Mouse (Mus musculus) mouse trophoblast stem cell (cell line): Measurements from ENCODE around the gene Itpr2.

Source experiments
- in situ Hi-C, 2 experiments: fragments of 300-500 bp; cut with MseI, MboI; formaldehyde crosslinking; loops; 2 replicates in 1 of 2; 3 replicates in 1 of 2; pipeline ENCODE4 v1.15.1; 2025

Gene Itpr2

DNA sequence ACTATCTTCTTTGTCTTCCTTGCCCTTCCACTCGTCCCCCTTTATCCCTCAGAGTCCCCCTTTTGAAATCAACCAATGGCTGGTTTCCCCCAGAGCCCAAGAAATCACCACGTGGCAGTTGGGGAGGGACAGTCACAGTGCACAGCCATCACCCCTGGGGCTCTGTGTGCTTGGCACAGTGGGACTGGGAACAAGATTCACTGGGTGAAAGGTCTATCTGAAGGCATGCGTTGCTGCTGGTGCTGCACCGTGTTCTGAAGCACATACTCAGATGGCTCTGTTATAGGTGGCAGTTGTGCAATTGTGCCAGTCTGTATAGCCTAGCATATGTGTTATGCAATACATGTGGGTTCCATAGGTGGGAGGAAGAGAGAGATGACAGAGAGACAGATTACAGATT, 154.5 kb downstream of the Itpr2 start:
- in situ Hi-C loops = no loop called here

DNA sequence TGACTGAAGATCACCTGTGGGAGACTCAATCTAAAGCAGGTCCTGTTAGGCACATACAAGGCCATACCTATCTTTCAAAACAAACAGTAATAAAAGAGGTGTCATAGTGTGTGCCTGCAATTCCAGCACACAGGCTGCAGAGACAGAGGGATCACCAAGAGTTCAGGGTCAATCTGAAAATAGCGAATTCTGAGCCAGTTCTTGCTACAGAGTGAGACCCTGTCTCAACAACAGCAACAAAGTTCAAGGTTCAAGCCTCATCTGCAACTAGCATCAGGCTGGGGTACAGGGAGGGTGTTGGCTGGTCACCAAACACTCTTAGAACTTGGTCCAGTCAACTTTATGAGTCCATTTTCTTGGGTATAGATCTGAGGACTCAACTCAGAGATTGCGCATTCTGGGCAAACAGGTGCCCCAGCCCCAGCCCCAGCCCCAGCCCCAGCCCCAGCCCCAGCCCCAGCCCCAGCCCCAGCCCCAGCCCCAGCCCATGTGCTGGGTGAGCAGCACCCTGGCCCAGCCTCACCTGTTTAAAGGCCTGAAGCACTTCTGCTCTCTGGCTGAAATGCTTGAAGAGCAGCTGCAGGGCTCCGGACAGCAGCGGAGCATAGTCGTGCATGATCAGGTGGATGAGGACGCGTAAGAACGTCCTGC, 155.4 kb downstream of the Itpr2 start:
- in situ Hi-C loops = no loop called here

DNA sequence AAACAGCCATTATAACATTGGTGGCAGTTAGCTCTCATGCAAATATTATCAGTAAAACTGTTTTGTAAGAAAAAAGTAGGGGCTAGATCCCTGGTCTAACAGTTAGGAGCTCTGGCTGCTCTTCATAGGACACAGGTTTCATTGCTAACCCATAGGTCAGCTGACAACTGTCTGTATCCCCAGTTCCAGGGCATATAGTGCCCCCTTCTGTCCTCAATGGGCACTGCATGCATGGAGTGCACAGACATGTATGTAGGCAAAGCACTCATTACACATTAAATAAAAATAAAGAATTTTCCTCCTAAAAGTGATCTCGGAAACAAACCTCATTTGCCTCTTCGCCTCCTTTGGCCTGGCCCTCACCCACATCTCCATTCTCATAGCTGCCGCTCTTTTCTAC, 157.3 kb downstream of the Itpr2 start:
- in situ Hi-C loops = no loop called here

DNA sequence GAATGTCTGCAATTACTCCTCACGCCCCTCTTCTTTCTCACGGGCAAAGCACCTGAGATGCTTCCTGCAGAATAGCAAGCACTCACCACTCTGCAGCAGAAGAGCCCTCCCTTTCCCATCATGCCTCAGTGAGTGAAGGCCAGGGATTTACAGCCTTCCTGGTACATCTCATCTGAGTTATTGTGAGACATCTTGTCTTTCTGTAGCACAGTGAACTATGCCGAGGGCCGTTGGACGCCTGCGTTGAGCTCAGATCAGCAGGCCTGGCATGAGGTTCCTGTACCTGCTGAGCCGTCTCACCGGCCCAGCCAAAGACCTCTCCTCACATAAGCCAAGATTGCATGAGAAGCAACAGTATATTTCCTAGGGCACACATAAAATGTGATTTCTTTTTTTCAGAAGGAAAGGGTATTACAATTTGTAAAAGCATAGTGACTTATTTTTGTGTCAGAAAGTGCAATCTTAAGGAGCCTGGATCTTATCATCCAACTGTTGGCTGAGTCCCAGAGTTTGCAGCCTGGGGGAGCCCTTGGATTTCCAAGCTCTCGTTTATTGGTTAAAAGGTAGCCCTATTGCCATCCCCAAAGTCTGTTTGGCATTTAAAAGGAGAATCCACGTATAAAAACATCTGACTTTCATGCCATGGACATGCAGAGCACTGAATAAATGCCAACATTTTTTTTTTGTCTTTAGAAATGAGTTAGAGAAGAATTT, 158.2 kb downstream of the Itpr2 start:
- in situ Hi-C loops = no loop called here

DNA sequence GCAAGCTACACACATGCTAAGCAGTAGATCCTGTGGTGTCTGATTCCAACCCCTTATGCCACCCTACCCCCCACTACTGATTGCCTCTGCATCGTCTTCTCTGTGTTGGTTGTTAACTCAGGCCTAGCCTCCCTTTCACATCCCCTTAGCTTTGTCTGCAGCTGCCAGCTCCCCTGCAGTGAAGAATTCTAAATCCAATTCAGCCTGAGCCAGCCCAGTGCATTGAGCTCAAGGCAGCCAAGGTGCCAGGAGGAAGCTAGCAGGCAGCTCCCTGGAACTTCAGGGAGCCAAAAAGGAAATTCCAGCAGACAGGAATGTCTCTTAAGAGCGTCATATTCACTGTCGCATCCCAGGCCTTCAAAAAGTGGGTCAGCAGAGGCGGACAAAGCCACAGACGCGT, 159.0 kb downstream of the Itpr2 start:
- in situ Hi-C loops = no loop called here

DNA sequence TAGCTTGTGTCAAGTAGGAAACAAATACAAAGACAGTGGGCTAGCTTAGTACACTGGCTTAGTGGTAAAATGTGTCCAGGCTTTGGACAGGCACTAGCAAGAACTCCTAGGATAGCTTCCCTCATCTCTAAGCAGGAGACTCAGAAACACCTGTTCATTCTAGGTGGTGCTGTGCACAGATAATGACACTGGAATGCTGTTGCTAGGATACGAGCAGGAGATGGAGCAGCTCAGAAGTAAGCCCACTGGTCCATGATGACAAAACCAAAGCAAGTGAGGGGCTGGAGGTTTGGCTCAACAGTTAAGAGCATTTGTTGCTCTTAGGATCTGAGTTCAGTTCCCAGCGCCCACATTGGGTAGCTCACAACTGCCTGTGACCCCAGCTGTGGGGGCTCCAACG, 160.1 kb downstream of the Itpr2 start:
- in situ Hi-C loops = no loop called here

DNA sequence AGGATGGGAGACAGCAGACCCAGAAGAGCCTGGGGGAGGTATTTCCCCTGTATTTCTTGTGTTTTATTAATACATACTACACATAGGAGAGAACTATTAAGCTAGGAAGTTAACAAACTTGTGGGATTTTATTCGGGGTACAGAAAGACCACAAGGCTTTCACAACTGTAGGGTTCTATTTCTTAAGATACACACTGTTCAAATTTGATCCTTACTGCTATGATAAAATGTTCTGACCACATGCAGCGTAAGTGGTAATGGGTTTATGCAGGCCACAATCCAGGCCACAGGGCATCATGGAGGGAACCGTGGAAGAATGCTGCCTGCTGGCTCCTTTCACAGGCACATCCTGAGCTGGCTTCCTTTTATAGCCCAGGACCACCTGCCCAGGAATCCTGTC, 160.6 kb downstream of the Itpr2 start:
- in situ Hi-C loops = no loop called here

DNA sequence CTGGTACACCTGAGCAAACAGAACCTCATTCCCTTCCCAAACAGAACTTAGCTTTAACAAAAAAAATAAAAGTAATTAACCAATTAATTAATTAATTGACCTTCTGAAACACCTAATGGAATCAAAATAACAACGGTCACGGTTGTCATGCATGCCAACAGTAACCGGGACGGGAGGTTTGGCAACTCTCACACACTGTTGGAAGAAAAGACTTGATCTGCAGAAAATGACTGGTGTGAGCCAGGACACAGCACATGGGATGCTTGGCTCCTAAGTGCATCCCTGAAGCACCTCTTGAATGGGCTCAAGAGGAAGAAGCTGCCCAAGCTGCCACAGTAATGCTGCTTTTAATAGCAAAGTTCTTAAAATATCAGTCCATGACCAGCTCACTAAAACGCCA, 161.1 kb downstream of the Itpr2 start:
- in situ Hi-C loops = no loop called here

DNA sequence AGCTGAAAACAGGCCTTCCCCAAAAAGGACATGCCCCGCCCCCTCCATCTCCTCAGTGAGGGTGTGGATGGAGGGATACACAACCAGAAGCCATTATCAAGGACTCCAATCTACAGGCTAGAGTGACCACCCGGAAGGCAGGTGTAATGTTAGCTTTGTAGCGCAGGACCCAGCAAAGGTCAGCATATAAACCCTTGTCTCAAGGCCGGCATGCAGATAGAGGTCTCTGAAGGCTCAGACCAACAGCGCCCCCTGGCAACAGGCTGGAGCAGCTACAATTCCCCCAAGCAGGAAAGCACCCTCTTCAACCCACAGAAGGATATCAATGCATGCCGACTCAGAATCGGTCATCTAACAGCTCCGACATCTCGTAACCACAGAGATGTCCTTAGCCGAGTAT, 162.2 kb downstream of the Itpr2 start:
- in situ Hi-C loops = no loop called here

DNA sequence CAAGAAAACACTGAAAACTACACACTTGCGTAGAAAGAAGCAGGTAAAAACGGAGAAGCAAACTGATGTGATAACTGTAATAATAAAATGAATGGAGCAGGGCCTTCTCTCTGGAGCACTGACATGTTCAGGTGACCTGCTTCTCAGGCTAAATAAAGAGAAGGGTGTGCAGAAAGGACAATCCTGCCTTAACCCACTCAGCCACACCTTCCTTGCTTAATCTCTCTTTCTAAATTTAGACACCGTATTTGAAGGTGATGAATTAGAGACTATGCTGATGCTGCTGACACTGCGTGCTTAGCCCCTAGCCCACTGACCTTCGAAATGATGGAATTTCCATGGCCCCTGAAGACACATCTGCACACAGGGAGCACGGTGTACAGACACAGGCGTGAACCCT, 164.8 kb downstream of the Itpr2 start:
- in situ Hi-C loops = no loop called here

DNA sequence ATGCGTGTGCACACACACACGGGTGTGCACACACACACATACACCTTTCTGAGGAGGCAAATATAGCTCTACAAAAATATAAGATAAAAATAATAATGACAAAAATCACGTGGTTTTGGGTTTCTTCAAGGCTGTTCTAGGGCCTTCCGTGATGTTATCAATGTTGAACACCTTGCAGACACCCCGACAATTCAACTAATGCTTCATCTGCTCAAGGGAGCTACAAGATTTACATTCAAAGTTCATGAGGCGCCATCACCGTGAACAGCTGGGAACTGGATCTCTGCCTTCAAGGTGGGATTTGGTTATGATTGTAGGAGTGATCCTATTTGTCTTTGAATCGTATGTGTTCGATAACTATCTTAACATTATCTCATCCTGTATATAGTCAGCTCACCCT, 166.8 kb downstream of the Itpr2 start:
- in situ Hi-C loops = no loop called here

DNA sequence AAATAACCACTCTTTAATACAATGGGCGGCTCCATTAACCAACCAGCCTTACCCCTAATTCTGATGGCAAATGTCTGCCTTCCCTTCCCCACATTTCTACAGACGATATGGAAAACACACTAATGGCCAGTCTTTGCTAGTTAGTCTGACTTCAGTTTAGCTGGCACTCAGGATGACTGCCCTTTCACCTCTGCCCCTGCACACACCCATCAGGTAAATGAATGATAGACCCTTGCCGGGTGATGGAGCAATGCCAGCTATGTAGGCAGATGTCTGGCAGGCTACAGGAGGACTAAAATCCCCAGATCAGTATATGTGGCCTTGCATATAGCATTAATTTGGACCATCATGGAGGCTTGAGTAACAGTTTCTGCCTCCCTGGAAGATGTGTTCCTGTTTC, 168.5 kb downstream of the Itpr2 start:
- in situ Hi-C loops = no loop called here

DNA sequence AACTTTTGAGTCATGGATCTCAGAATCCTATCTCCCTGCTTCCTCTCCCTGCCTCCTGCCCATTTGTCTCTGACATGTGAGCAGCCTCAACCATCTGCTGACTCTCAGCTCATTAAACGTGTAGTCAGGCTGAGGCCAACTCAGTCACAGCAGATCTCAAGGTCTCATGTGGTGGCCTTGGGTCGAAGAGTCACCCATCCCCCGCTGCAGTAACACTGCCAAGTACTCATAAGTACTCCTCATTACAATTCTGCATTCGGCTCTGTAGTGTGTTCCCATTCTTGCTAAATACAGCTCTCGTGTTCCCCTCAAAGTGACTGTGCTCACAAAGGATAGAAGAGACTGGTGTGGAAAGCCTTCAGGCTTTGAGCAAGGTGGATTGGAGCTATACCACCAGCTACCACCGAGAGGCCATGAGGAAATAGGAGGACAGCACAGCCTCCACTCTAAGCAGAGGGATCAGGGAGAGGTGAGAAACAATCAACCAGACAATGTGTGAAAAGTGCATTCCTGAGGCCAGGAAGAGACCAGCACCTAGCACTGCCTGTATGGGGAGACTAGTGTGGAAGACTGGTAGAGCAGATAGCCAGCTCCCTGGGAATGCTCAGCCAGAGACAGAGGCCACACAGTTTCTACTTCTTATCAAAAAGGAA, 170.9 kb downstream of the Itpr2 start:
- in situ Hi-C loops = no loop called here

DNA sequence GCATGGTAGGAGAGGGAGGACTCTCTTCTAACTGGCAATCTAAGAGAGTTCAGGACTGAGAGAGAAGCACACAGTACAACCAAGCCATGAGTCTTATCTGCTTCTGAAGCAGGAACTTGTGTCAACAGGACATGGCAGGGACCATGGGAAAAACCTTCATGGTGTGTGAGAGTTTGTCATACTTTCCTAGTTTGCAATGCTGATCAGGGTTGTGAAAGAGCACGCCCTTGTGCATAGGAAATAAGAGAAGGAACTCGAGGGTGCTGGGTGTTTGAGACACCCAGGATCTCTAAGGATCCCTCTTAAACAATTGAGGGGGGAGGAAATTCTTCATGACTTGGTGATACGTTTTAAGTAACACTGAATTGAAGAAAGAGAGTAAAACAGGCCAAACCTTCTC, 172.9 kb downstream of the Itpr2 start:
- in situ Hi-C loops = no loop called here

DNA sequence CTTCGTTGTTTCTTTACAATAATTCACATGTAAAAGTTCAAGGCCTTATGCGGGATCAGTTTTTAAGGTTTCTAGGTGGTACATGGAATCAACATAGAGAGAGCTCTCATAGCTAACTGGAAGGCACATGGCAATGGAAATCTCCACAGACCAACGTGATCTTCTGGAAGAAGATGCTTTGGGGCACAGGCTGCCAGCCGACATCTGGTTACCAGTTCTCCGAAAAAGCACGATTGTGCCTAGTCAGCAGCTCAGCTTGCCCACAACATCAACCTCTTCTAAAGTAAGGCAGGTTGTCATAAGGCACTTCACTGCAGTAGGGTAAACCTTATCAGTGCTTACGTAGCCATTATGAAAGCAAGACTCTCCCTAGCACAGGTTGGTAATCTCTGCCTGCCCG, 175.4 kb downstream of the Itpr2 start:
- in situ Hi-C loops = no loop called here

DNA sequence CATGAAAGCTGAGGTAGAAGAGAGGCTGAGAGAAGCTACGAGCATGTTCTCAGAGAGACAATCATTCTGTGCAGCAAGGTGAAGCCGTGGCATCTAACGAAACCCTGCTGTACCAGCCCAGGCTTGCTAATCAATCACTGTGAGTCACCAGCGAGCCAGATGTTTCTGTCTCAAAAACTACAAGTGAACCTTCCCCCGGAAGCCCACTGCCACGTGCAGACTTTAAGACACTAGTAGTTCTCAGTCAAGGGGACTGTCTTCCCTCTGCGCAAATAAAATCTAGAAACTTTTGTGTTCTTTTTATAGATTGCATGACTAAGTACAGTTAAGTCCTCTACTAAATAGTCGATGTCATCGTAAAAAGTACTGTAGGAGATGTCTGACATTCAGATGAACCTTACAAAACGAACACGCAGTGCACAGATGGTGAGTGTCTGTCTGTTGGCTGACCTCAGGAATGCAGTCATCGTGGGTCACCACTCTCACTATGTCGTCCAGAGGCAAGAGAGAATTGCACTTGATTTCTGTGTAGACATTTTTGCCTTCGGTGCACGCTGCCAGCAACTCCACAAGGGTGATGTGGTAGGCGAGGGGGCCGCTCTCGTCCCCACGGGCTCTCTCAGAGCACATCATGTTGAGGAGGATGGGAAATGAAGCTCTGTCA, 177.3 kb downstream of the Itpr2 start:
- in situ Hi-C loops = no loop called here

DNA sequence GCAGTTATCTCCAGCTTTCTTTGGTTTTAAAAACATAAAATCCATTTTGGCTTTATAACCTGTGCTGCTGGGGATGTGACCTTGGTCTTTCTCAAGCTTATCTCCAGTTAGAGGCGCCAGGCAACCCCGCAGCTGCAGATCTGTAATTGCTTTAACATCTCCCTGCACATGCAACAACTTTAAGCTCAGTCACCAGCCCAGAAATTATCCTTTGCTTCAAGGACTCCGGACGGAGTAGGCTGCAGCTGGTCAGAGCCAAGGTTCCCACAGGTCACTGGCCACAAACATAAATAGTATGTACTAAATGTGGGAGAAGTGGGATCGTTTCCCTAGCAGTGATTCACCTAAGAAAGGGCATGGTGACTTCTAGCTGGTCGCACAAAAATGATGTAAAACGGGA, 179.5 kb downstream of the Itpr2 start:
- in situ Hi-C loops = no loop called here

DNA sequence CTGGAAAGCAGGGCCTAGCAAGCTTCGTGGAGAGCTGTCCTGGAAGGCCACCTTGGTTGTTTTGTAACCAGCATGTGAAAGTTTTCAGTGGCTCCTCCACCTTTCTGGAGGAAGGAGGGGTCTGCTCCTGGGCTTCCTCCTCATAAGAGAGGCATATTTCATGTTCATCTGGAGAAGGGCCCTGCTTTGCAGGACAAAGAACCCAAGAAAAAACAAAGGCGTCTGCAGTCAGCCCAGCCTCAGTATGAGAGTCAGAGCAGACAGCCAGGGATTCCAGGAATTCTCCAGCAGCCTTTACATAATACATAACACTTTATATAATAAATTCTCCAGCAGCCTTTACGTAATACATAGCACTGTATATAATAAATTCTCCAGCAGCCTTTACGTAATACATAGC, 180.1 kb downstream of the Itpr2 start:
- in situ Hi-C loops = no loop called here

DNA sequence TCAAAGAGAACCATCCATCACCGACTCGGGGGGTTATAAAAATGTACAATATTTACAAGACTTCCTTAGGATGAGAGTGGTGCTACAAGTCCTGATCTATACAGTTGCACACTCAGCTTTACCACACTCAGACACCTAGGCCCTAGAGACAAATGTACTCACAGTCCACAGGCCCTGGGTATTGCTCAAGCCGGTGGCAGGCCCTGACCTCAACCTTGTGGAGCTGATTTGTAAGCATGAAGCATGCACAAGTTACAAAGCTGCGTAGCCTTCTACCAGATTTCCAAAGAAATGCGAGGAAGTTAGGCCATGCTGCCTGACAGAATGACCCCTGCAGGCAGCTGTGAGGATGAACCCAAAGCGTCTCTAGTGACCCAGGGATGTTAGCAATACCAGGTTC, 185.6 kb downstream of the Itpr2 start:
- in situ Hi-C loops = no loop called here

DNA sequence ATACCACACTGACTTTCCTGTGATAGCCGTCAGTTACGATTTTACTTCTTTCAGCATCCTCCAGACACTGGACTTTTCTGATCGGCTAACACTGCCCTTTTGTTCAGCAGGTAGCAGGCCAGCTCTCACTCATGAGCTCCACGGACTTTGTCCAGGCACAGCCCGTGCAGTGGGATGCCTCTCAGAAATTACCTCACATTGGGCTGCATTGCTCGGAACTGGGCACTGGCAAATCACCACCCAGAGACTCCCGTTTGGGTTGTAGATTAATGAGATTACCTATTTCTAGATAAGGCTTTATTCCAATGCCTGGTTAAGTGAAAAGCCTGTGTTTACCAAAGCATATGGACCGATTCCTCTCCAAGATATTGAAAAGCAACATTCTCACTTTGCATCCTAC, 186.9 kb downstream of the Itpr2 start:
- in situ Hi-C loops = no loop called here

DNA sequence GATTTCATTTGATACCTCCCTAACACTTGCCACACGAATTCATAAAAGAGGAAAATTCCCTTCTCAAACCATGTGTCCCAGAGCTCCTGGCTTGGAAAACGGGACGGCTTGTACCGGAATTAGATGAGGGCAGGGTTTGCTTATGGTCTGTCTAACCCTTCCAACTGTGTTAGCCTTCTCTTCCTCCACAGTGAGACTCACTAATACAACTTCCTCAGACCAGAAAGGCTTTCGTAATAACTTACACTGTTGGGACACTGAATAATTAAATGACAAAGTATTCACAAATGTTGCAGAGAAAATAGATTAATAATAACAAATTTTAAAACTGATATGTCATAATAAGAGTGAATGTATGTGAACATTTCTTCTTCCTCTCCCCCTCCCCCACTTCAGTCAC, 187.7 kb downstream of the Itpr2 start:
- in situ Hi-C loops = no loop called here

DNA sequence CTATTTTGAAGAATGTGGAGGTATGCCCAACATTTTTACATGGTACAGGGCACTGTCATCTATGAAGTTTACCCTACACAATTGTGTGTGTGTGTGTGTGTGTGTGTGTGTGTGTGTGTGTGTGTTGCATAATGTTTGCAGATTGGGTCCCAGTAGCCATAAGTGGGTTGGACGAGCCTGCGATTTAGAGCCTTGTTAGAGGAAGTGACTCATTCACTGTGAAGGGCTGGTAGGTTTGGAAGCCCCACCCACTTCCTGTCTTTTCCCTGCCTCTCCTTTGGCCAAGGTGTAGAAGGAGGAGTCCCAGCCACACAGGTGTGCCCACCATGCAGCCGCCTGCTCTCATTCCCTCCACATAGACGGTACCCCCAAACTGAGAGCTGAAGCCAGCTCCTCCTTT, 188.6 kb downstream of the Itpr2 start:
- in situ Hi-C loops = no loop called here

DNA sequence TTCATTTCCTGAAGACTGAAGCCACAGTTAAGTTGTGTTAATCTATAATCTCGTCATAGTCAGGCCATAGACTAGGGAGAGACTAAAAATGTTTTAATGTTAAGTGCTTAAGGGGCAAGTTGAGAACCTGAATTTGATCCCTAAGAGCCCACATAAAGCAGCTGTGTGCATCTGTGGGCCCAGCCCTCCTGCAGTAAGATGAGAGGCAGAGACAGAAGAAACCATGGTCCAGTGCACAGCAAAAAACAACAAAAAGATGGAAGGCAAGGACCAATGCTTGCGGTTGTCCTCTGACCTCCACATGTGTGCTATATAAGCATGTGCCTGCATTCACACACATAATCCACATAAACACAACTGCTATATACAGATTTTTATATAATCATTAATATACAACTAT, 191.8 kb downstream of the Itpr2 start:
- in situ Hi-C loops = no loop called here
